Mouse (Mus musculus) cortical plate, adult 2 months (tissue): ENCODE results near the gene Gm11627.

ENCODE experiments used
- CTCF ChIP-seq: fragments of 200-500 bp; IDR thresholded peaks from 2 replicates; pipeline ENCODE4 v1.5.1; 2011; ENCODE audit warnings: mild to moderate bottlenecking, control low read depth, low read length; ENCODE audit not compliant: insufficient read depth; ENCODE audit errors: extremely low read depth
- POLR2A ChIP-seq: fragments of 200-500 bp; IDR thresholded peaks from 2 replicates; pipeline ENCODE4 v1.6.1; 2011; ENCODE audit warnings: mild to moderate bottlenecking, low read length, control low read depth; ENCODE audit not compliant: insufficient read depth; ENCODE audit errors: extremely low read depth

DNA sequence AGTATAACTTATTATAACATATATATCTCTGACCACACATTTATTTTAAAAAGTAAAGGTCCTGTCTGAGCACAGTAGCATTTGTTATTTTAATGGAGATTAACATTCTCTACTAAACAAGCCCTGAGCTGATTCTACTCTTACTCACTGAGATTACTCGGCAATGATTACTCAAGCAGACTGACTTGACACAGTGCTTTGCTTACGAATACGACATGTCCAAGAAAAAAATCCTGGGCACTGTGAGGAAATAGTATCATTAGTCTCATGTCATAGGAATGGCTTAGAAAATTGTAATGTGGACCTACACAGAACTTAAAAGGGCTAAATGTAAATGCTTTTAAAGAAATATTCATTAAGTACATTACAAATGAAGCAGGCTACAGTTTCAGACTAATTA, 43.1 kb downstream of the Gm11627 start:
- TF ChIP-seq CTCF (no peak), POLR2A (no peak)
